Mouse (Mus musculus) lung, postnatal 0 days (tissue): Measurements from ENCODE around the gene Ankrd17. TPM values are rescaled to one million over a fixed set of nuclear protein-coding genes. Genes with fewer than 3 reads are reported as not detected.
A peak's percentile ranks its signal among the peaks of the same experiment; 100 is the strongest.

Experiments used
- ATAC-seq: fragments of 200-750 bp; cut with Nextera tagmentation; 2 replicates; pipeline ENCODE4 v1.8.0; 2017; ENCODE audit warnings: moderate library complexity
- DNase-seq: peaks from one replicate; pipeline ENCODE4 v3.0.0-alpha.2; 2016; ENCODE audit warnings: low spot score
- H3K27ac ChIP-seq: fragments of 300-500 bp; sonication (generic); 2 replicates; pipeline ENCODE4 v1.5.1; 2014; ENCODE audit warnings: antibody characterized with exemption, mild to moderate bottlenecking, low read length, mixed read lengths
- H3K27me3 ChIP-seq: fragments of 300-500 bp; sonication (generic); replicated peaks from 2 replicates; pipeline ENCODE4 v1.6.1; 2014; ENCODE audit warnings: low read length, mixed read lengths; ENCODE audit not compliant: insufficient read depth
- H3K36me3 ChIP-seq: fragments of 300-500 bp; sonication (generic); 2 replicates; pipeline ENCODE4 v1.6.1; 2014; ENCODE audit warnings: low read length, mixed read lengths; ENCODE audit not compliant: insufficient read depth
- H3K4me1 ChIP-seq: fragments of 300-500 bp; sonication (generic); 2 replicates; pipeline ENCODE4 v1.6.1; 2014; ENCODE audit warnings: antibody characterized with exemption, low read depth, low read length, mixed read lengths; ENCODE audit not compliant: insufficient read depth
- H3K4me2 ChIP-seq: fragments of 300-500 bp; sonication (generic); replicated peaks from 2 replicates; pipeline ENCODE4 v1.6.1; 2014; ENCODE audit warnings: low read depth, mild to moderate bottlenecking, low read length, moderate library complexity, mixed read lengths
- H3K4me3 ChIP-seq: fragments of 300-500 bp; sonication (generic); 2 replicates; pipeline ENCODE4 v1.5.1; 2014; ENCODE audit warnings: low read depth, low read length
- H3K9ac ChIP-seq: fragments of 300-500 bp; sonication (generic); replicated peaks from 2 replicates; pipeline ENCODE4 v1.6.1; 2014; ENCODE audit warnings: low read depth, mild to moderate bottlenecking
- H3K9me3 ChIP-seq: fragments of 300-500 bp; sonication (generic); 2 replicates; pipeline ENCODE4 v1.6.1; 2016; ENCODE audit warnings: low read length, mixed read lengths
- CTCF ChIP-seq: IDR thresholded peaks from 2 replicates; pipeline ENCODE4 v1.5.1; 2016; ENCODE audit warnings: antibody characterized with exemption, mild to moderate bottlenecking
- EP300 ChIP-seq: IDR thresholded peaks from 2 replicates; pipeline ENCODE4 v1.6.1; 2016; ENCODE audit warnings: antibody characterized with exemption, mild to moderate bottlenecking, control low read depth
- WGBS: fragments of 180-500 bp; shearing (Covaris S2); extraction: QIAGEN DNeasy Blood & Tissue Kit; methylation state at CpG from one replicate; pipeline ENCODE4 v1.1.7; 2014; 5-methylcytosine and 5-hydroxymethylcytosine counted together
- polyA plus RNA-seq: library from polyadenylated mRNA; unstranded; fragments of >200 nt; fragmentation: Nextera tagmentation; extraction: Ambion mirVana; gene quantifications from 2 replicates; pipeline ENCODE4 v1.2.1, GENCODE M21; 2015

Ankrd17 gene
- polyA plus RNA-seq, 1 experiment from 2014 or later = 16.0 TPM

GRCm38 (mm10) chr5:90365141-90365951 lies 1.0 kb downstream of the Ankrd17 start:
- WGBS = 1% methylated on average over 52 of the region's 61 CpGs
- DNase-seq (peak; percentile 62), ATAC-seq (peak; percentile 11)
- Histone ChIP-seq H3K27me3 (no peaks in the 10 kb centered on the region), H3K9ac (peak overlapping the region; percentile 88), H3K36me3 (no peaks in the 10 kb centered on the region), H3K4me2 (peak overlapping the region; percentile 83), H3K27ac (peak overlapping the region; percentile 100), H3K9me3 (no peaks in the 10 kb centered on the region), H3K4me3 (peak overlapping the region; percentile 96), H3K4me1 (peaks cover 6% of the 10 kb centered on the region; the same call in 1 of the 2 replicates)
- TF ChIP-seq EP300 (no peak), CTCF (no peak)

GRCm38 (mm10) chr5:90364526-90364925 lies 1.9 kb downstream of the Ankrd17 start:
- Histone ChIP-seq H3K4me3 (peak overlapping the region; percentile 96), H3K36me3 (no peaks in the 10 kb centered on the region), H3K27ac (peak overlapping the region; percentile 100), H3K4me2 (peak overlapping the region; percentile 83), H3K4me1 (peaks cover 6% of the 10 kb centered on the region; the same call in 1 of the 2 replicates), H3K9ac (peak overlapping the region; percentile 88), H3K9me3 (no peaks in the 10 kb centered on the region), H3K27me3 (no peaks in the 10 kb centered on the region)
- TF ChIP-seq CTCF (peak; percentile 77), EP300 (no peak)
- ATAC-seq (no peak), DNase-seq (peak; percentile 91)
- under 1% methylated on average over 6 of the region's 6 CpGs for WGBS

- Histone ChIP-seq H3K4me2 (no peak overlapping the region), H3K9ac (no peak overlapping the region), H3K27ac (no peak overlapping the region), H3K4me3 (no peak overlapping the region), H3K4me1 (no peaks in the 10 kb centered on the region), H3K9me3 (no peaks in the 10 kb centered on the region), H3K27me3 (no peaks in the 10 kb centered on the region), H3K36me3 (no peaks in the 10 kb centered on the region)
- no peak for TF ChIP-seq CTCF
- no peak for TF ChIP-seq EP300
- 85% methylated on average over 3 of the region's 3 CpGs for WGBS
- DNase-seq = no peak
- no peak for ATAC-seq
These were observed 10.6 kb downstream of the Ankrd17 start for GRCm38 (mm10) chr5:90355824-90356223.

GRCm38 (mm10) chr5:90353552-90354317 lies 12.6 kb downstream of the Ankrd17 start:
- no peaks in the 10 kb centered on the region for H3K36me3 ChIP-seq
- H3K4me2 ChIP-seq = no peak overlapping the region
- no peaks in the 10 kb centered on the region for H3K27me3 ChIP-seq
- 90% methylated on average over 4 of the region's 4 CpGs for WGBS
- ATAC-seq (no peak), DNase-seq (no peak)
- H3K27ac ChIP-seq = no peak overlapping the region
- H3K4me1 ChIP-seq = no peaks in the 10 kb centered on the region
- H3K4me3 ChIP-seq = no peak overlapping the region
- H3K9ac ChIP-seq = no peak overlapping the region
- H3K9me3 ChIP-seq = no peaks in the 10 kb centered on the region
- TF ChIP-seq EP300 = no peak
- no peak for TF ChIP-seq CTCF

GRCm38 (mm10) chr5:90346877-90347276 lies 19.5 kb downstream of the Ankrd17 start:
- Histone ChIP-seq H3K9ac (no peak overlapping the region), H3K27ac (no peak overlapping the region), H3K36me3 (no peaks in the 10 kb centered on the region), H3K4me2 (no peak overlapping the region), H3K4me1 (no peaks in the 10 kb centered on the region), H3K9me3 (no peaks in the 10 kb centered on the region), H3K27me3 (no peaks in the 10 kb centered on the region), H3K4me3 (no peak overlapping the region)
- ATAC-seq = no peak
- 85% methylated on average over 3 of the region's 3 CpGs for WGBS
- DNase-seq = no peak
- TF ChIP-seq EP300 = no peak

- H3K4me2 ChIP-seq = no peak overlapping the region
- no peaks in the 10 kb centered on the region for H3K9me3 ChIP-seq
- 0 out of 2 replicates have a peak overlapping the region, but pooled peaks have one; percentile 20 for H3K27ac ChIP-seq
- ATAC-seq = no peak
- 65% methylated on average over 4 of the region's 4 CpGs for WGBS
- H3K4me1 ChIP-seq = peaks cover 10% of the 10 kb centered on the region; the same call in 1 of the 2 replicates
- no peak for DNase-seq
- no peak overlapping the region for H3K4me3 ChIP-seq
- H3K36me3 ChIP-seq = no peaks in the 10 kb centered on the region
- H3K9ac ChIP-seq = no peak overlapping the region
- TF ChIP-seq CTCF (no peak), EP300 (no peak)
- no peaks in the 10 kb centered on the region for H3K27me3 ChIP-seq
These were observed 25.5 kb downstream of the Ankrd17 start for GRCm38 (mm10) chr5:90340847-90341246.
